Mouse (Mus musculus) myocyte (in vitro differentiated cells): ENCODE data around the gene Pold4. TPM values are rescaled to one million over a fixed set of nuclear protein-coding genes. Genes with fewer than 3 reads are reported as not detected.

ENCODE experiments used
- H3K27me3 ChIP-seq: one replicate; pipeline ENCODE4 v1.6.1; 2011; ENCODE audit not compliant: control insufficient read depth, insufficient read depth, insufficient read length
- H3K36me3 ChIP-seq: one replicate; pipeline ENCODE4 v1.6.1; 2011; ENCODE audit not compliant: control insufficient read depth, insufficient read depth
- H3K4me2 ChIP-seq: one replicate; pipeline ENCODE4 v1.6.1; 2011; ENCODE audit warnings: low read depth, control low read depth
- H3K4me3 ChIP-seq: one replicate; pipeline ENCODE4 v1.5.1; 2011; ENCODE audit warnings: mild to moderate bottlenecking, control low read depth, moderate library complexity
- H3K79me2 ChIP-seq: one replicate; pipeline ENCODE4 v1.6.1; 2011; ENCODE audit not compliant: control insufficient read depth, insufficient read depth
- H3ac ChIP-seq: one replicate; pipeline ENCODE4 v1.6.1; 2011; ENCODE audit not compliant: control insufficient read depth, insufficient read length
- CEBPB ChIP-seq: IDR thresholded peaks from 2 replicates; pipeline ENCODE4 v1.6.1; 2011; ENCODE audit warnings: mild to moderate bottlenecking, moderate library complexity; ENCODE audit not compliant: poor library complexity, insufficient read depth, severe bottlenecking
- E2F4 ChIP-seq: IDR thresholded peaks from one replicate; pipeline ENCODE4 v1.6.1; 2011; ENCODE audit warnings: mild to moderate bottlenecking, control low read depth, moderate library complexity; ENCODE audit not compliant: insufficient read depth
- MAX ChIP-seq: IDR thresholded peaks from one replicate; pipeline ENCODE4 v1.6.1; 2011; ENCODE audit warnings: low read depth, mild to moderate bottlenecking, control low read depth
- MYOD1 ChIP-seq, 3 experiments: IDR thresholded peaks; one replicate each; pipeline ENCODE4 v1.6.1; 2011; ENCODE audit warnings: control low read depth in 2 of 3, low read depth in 2 of 3, mild to moderate bottlenecking in 2 of 3, moderate library complexity in 1 of 3; ENCODE audit not compliant: insufficient read length in 2 of 3, control insufficient read depth in 1 of 3
- MYOG ChIP-seq, 3 experiments: IDR thresholded peaks; one replicate each; pipeline ENCODE4 v1.6.1; 2011; ENCODE audit warnings: control low read depth in 2 of 3, low read depth in 2 of 3, mild to moderate bottlenecking in 2 of 3; ENCODE audit not compliant: insufficient read length in 2 of 3, control insufficient read depth in 1 of 3, insufficient read depth in 1 of 3
- POLR2A ChIP-seq: IDR thresholded peaks from one replicate; pipeline ENCODE4 v1.6.1; 2011; ENCODE audit warnings: low read depth, mild to moderate bottlenecking, control low read depth, moderate library complexity; ENCODE audit not compliant: insufficient read length
- POLR2AphosphoS2 ChIP-seq: IDR thresholded peaks from one replicate; pipeline ENCODE4 v1.6.1; 2011; ENCODE audit warnings: low read depth, control low read depth; ENCODE audit not compliant: insufficient read length
- REST ChIP-seq: IDR thresholded peaks from one replicate; pipeline ENCODE4 v1.6.1; 2011; ENCODE audit warnings: mild to moderate bottlenecking, control low read depth, moderate library complexity; ENCODE audit not compliant: insufficient read depth, insufficient read length
- SRF ChIP-seq: IDR thresholded peaks from one replicate; pipeline ENCODE4 v1.6.1; 2011; ENCODE audit warnings: low read depth; ENCODE audit not compliant: control insufficient read depth, insufficient read length
- TCF12 ChIP-seq: IDR thresholded peaks from one replicate; pipeline ENCODE4 v1.6.1; 2011; ENCODE audit warnings: mild to moderate bottlenecking, control low read depth; ENCODE audit not compliant: poor library complexity, insufficient read depth, severe bottlenecking
- TCF3 ChIP-seq: IDR thresholded peaks from one replicate; pipeline ENCODE4 v1.6.1; 2011; ENCODE audit warnings: low read depth, control low read depth; ENCODE audit not compliant: insufficient read length
- USF1 ChIP-seq: IDR thresholded peaks from one replicate; pipeline ENCODE4 v1.6.1; 2011; ENCODE audit warnings: low read depth, mild to moderate bottlenecking, control low read depth, moderate library complexity
- polyA plus RNA-seq: library from polyadenylated mRNA; unstranded; fragments of >200 nt; fragmentation: generic; extraction: Trizol; gene quantifications from one replicate; pipeline ENCODE4 v1.2.1, GENCODE M21; 2012; ENCODE audit warnings: missing spikeins

Pold4 gene
- polyA plus RNA-seq, 1 experiment, result 166 TPM

DNA sequence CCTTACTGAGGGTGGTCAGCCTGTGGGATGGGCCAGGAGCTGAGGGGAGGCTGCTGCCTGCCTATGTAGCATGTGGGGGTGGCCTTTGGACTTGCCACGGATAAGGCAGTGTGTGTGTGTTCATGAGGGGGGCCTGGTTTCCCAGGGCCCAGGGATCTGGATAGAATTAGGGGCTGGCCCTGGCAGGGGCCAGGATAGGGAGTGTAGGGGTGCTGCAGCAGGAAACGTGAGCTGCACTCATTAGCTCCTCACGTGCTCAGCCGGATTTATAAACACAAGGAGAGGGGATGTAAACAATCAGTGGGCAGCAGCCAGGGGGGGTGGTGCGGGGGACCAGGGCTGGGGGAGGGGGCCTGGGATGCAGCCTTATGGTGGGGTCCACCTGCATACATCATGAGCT, 14.6 kb upstream of the Pold4 start:
- Histone ChIP-seq H3K27me3 (no peaks in the 10 kb centered on the region), H3ac (no peak overlapping the region), H3K4me2 (peak overlapping the region; percentile 96), H3K4me3 (no peak overlapping the region), H3K36me3 (no peaks in the 10 kb centered on the region), H3K79me2 (peaks cover 37% of the 10 kb centered on the region)
- no peak for TF ChIP-seq POLR2AphosphoS2
- TF ChIP-seq MAX, result no peak
- no peak for TF ChIP-seq E2F4
- no peak for TF ChIP-seq SRF
- no peak for TF ChIP-seq TCF12
- TF ChIP-seq REST, result no peak
- no peak for TF ChIP-seq POLR2A
- TF ChIP-seq MYOG (IDR thresholded peaks at IDR 0.05; ENCODE audit: control insufficient read depth in 1 of 3, insufficient read depth in 1 of 3, insufficient read length in 2 of 3, low read depth in 2 of 3), result no peak
- no peak for TF ChIP-seq USF1
- no peak for TF ChIP-seq MYOD1 (IDR thresholded peaks at IDR 0.05; ENCODE audit: control insufficient read depth in 1 of 3, insufficient read length in 2 of 3, low read depth in 2 of 3)
- no peak for TF ChIP-seq CEBPB
- TF ChIP-seq TCF3, result no peak

DNA sequence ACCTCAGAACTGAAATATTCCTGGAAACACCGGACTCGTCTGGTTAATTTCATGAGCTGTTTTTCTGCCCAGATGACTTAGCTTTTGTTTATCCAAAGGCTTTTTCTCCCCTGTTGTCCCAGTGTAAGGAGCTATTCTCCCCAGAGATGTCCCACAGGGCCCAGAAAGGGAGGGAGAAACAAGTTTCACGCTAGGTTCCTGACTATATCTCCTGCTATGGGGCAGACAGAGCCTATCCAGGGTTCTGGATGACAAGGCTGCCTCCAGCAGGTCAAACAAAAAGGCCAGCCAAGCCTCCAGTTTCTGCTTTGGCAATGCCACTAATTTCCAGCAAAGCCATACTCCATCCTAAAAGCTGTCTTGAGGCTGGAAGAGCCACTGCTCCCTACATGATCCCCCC, 13.8 kb upstream of the Pold4 start:
- H3K36me3 ChIP-seq, result no peaks in the 10 kb centered on the region
- H3ac ChIP-seq, result no peak overlapping the region
- H3K4me2 ChIP-seq, result peak overlapping the region; percentile 10
- TF ChIP-seq E2F4 (no peak), MAX (no peak), TCF12 (no peak), TCF3 (no peak), USF1 (no peak), REST (no peak), POLR2A (no peak), MYOD1 (IDR thresholded peaks at IDR 0.05; ENCODE audit: control insufficient read depth in 1 of 3, insufficient read length in 2 of 3, low read depth in 2 of 3) (no peak), CEBPB (no peak), POLR2AphosphoS2 (no peak)
- no peak overlapping the region for H3K4me3 ChIP-seq
- H3K79me2 ChIP-seq, result peaks cover 37% of the 10 kb centered on the region
- H3K27me3 ChIP-seq, result no peaks in the 10 kb centered on the region

DNA sequence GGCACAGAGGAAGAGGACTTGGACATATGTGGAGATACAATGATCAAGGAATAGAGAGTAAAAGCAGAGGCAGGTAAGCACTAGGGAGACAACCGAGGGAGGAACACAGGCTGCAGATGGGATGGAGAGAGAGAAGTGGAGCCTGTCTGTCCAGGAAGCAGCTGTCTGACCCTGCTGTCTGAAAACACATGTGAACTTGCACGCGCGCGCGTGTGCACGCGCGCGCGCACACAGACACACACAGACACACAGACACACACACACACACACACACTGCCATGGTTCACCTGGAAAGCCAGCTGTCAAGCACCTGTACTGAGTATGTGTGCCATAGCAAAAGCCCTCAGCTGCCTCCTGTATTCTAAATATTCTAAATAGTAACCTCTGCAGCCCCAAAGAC, 13.4 kb upstream of the Pold4 start:
- no peak overlapping the region for H3ac ChIP-seq
- TF ChIP-seq POLR2A (no peak), SRF (no peak), REST (no peak), MYOG (IDR thresholded peaks at IDR 0.05; ENCODE audit: control insufficient read depth in 1 of 3, insufficient read depth in 1 of 3, insufficient read length in 2 of 3, low read depth in 2 of 3) (no peak), E2F4 (no peak), POLR2AphosphoS2 (no peak), TCF12 (no peak), USF1 (no peak), TCF3 (no peak), MAX (no peak)
- peaks cover 37% of the 10 kb centered on the region for H3K79me2 ChIP-seq
- H3K27me3 ChIP-seq, result no peaks in the 10 kb centered on the region
- no peak overlapping the region for H3K4me3 ChIP-seq
- no peak overlapping the region for H3K4me2 ChIP-seq
- H3K36me3 ChIP-seq, result no peaks in the 10 kb centered on the region

DNA sequence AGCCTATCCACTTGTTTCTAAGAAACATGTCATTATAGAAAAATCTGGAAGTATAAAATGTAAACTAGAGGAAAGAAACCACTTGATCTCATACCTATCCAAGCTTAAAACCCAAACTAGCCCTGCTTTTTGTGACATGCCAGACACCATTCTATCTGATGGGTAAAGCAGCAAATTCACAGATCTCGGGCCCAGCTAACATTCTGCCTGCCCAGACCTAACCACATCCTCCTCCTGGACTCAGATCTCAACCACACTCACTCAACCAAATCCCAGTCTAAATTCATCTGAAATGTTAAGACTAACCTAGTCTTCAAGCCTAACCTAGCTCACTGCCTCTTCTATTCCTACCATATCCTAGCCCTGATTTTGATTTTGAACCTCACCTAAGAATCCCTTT, 12.9 kb upstream of the Pold4 start:
- H3K79me2 ChIP-seq, result peaks cover 37% of the 10 kb centered on the region
- TF ChIP-seq TCF3 (no peak), POLR2A (no peak), MYOG (IDR thresholded peaks at IDR 0.05; ENCODE audit: control insufficient read depth in 1 of 3, insufficient read depth in 1 of 3, insufficient read length in 2 of 3, low read depth in 2 of 3) (no peak), MAX (no peak), CEBPB (no peak), REST (no peak), E2F4 (no peak), USF1 (no peak), POLR2AphosphoS2 (no peak), SRF (no peak), TCF12 (no peak), MYOD1 (IDR thresholded peaks at IDR 0.05; ENCODE audit: control insufficient read depth in 1 of 3, insufficient read length in 2 of 3, low read depth in 2 of 3) (no peak)
- H3K36me3 ChIP-seq, result no peaks in the 10 kb centered on the region
- H3ac ChIP-seq, result no peak overlapping the region
- H3K4me2 ChIP-seq, result no peak overlapping the region
- no peaks in the 10 kb centered on the region for H3K27me3 ChIP-seq
- H3K4me3 ChIP-seq, result no peak overlapping the region

DNA sequence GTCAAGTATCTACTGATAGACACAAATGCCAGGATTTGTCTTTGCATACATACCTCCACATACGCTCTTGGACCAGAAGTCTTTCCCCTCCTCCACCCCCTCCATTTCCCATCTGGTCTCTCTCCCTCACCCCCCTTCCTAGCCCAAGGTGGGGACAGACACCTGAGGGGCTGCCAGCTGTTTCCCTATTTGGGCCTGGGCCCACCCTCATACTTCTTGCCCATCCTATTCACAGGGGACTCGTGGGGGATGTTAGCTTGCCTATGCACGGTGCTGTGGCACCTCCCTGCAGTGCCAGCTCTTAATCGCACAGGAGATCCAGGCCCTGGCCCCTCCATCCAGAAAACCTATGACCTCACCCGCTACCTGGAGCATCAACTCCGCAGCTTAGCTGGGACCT, 11.8 kb upstream of the Pold4 start:
- Histone ChIP-seq H3ac (no peak overlapping the region), H3K27me3 (no peaks in the 10 kb centered on the region), H3K79me2 (peaks cover 37% of the 10 kb centered on the region), H3K4me2 (no peak overlapping the region), H3K36me3 (no peaks in the 10 kb centered on the region), H3K4me3 (no peak overlapping the region)
- no peak for TF ChIP-seq USF1
- TF ChIP-seq POLR2A, result no peak
- TF ChIP-seq SRF, result no peak
- TF ChIP-seq MYOG (IDR thresholded peaks at IDR 0.05; ENCODE audit: control insufficient read depth in 1 of 3, insufficient read depth in 1 of 3, insufficient read length in 2 of 3, low read depth in 2 of 3), result no peak
- no peak for TF ChIP-seq CEBPB
- no peak for TF ChIP-seq TCF12
- TF ChIP-seq MAX, result no peak
- TF ChIP-seq REST, result no peak
- no peak for TF ChIP-seq E2F4
- TF ChIP-seq MYOD1 (IDR thresholded peaks at IDR 0.05; ENCODE audit: control insufficient read depth in 1 of 3, insufficient read length in 2 of 3, low read depth in 2 of 3), result no peak
- TF ChIP-seq POLR2AphosphoS2, result no peak
- no peak for TF ChIP-seq TCF3
